Mouse (Mus musculus) fat pad, adult 2 months (tissue): ENCODE results near the gene Cyba.

Experiments used
- DNase-seq: peaks from one replicate; pipeline ENCODE4 v3.0.0-alpha.2; 2011; ENCODE audit warnings: low read depth, low spot score; ENCODE audit errors: extremely low read depth

Gene Cyba

GRCm38 (mm10) chr8:122432443-122433268 is at the start of gene Cyba:
Gene Cyba (minus strand): TSS chr8:122432930.
- DNase-seq: no peak

- DNase-seq: no peak
Measured at GRCm38 (mm10) chr8:122482448-122482847, 49.7 kb upstream of the Cyba start.

- no peak for DNase-seq
Measured at GRCm38 (mm10) chr8:122475580-122476320, 43.0 kb upstream of the Cyba start, which contains the start of the genes Rnf166 and Ctu2. Gene Rnf166 (minus strand): TSS chr8:122476064. Gene Ctu2 (plus strand): TSS chr8:122476143.

- DNase-seq: no peak
Measured at GRCm38 (mm10) chr8:122474951-122475560, 42.3 kb upstream of the Cyba start.

- no peak for DNase-seq
Measured at GRCm38 (mm10) chr8:122473911-122474421, 41.2 kb upstream of the Cyba start.

- no peak for DNase-seq
Measured at GRCm38 (mm10) chr8:122470691-122471090, 38.0 kb upstream of the Cyba start.

- DNase-seq: no peak
Measured at GRCm38 (mm10) chr8:122469965-122470364, 37.2 kb upstream of the Cyba start.

GRCm38 (mm10) chr8:122469407-122469806 is 36.7 kb upstream of the Cyba start:
- no peak for DNase-seq

- no peak for DNase-seq
Measured at GRCm38 (mm10) chr8:122467816-122468215, 35.1 kb upstream of the Cyba start.

- DNase-seq: no peak
Measured at GRCm38 (mm10) chr8:122464985-122465384, 32.3 kb upstream of the Cyba start.

GRCm38 (mm10) chr8:122463651-122464640 is 31.2 kb upstream of the Cyba start:
- peak; percentile 54 for DNase-seq

GRCm38 (mm10) chr8:122462510-122462909 is 29.8 kb upstream of the Cyba start:
- DNase-seq: no peak

GRCm38 (mm10) chr8:122461473-122462148 is 28.9 kb upstream of the Cyba start:
- peak; percentile 96 for DNase-seq

- no peak for DNase-seq
Measured at GRCm38 (mm10) chr8:122460524-122461472, 28.1 kb upstream of the Cyba start, which contains the start of gene Snai3. Gene Snai3 (minus strand): TSS chr8:122460733.

GRCm38 (mm10) chr8:122459990-122460389 is 27.3 kb upstream of the Cyba start:
- DNase-seq: no peak

GRCm38 (mm10) chr8:122459218-122459900 is 26.6 kb upstream of the Cyba start:
- DNase-seq: no peak

- no peak for DNase-seq
Measured at GRCm38 (mm10) chr8:122457171-122457570, 24.4 kb upstream of the Cyba start.

GRCm38 (mm10) chr8:122454409-122454808 is 21.7 kb upstream of the Cyba start:
- no peak for DNase-seq
